Mouse (Mus musculus) MEL (cell line): Measurements from ENCODE around the gene Chd3.

Source experiments
- CTCF ChIP-seq, 3 experiments: IDR thresholded peaks in 2 of 3; conservative IDR thresholded peaks in 1 of 3; 2 replicates each; pipeline ENCODE4 v1.5.1; 2011 to 2012; ENCODE audit warnings: low read length in 3 of 3, low read depth in 2 of 3, mild to moderate bottlenecking in 2 of 3, improper control_type of control experiment in 1 of 3, inconsistent platforms in 1 of 3, mixed read lengths in 1 of 3, moderate library complexity in 1 of 3; ENCODE audit not compliant: control insufficient read depth in 1 of 3, insufficient read depth in 1 of 3, poor library complexity in 1 of 3, severe bottlenecking in 1 of 3
- EP300 ChIP-seq, 2 experiments: IDR thresholded peaks; 2 replicates each; pipeline ENCODE4 v1.6.1; 2011; ENCODE audit warnings: improper control_type of control experiment in 2 of 2, low read length in 2 of 2, low read depth in 1 of 2, mild to moderate bottlenecking in 1 of 2
- ETS1 ChIP-seq: IDR thresholded peaks from 2 replicates; pipeline ENCODE4 v1.6.1; 2012; ENCODE audit warnings: low read depth, mild to moderate bottlenecking, inconsistent platforms, low read length, improper control_type of control experiment, moderate library complexity
- MAX ChIP-seq: IDR thresholded peaks from 2 replicates; pipeline ENCODE4 v1.6.1; 2011; ENCODE audit warnings: low read length, improper control_type of control experiment
- MXI1 ChIP-seq: IDR thresholded peaks from 2 replicates; pipeline ENCODE4 v1.6.1; 2011; ENCODE audit warnings: mild to moderate bottlenecking, low read depth, low read length, improper control_type of control experiment
- NELFE ChIP-seq: IDR thresholded peaks from 2 replicates; pipeline ENCODE4 v1.6.1; 2011; ENCODE audit warnings: low read depth, low read length, improper control_type of control experiment
- POLR2A ChIP-seq, 2 experiments: IDR thresholded peaks; 2 replicates each; pipeline ENCODE4 v1.6.1; 2011 to 2012; ENCODE audit warnings: low read length in 2 of 2, mild to moderate bottlenecking in 2 of 2, control low read depth in 1 of 2, improper control_type of control experiment in 1 of 2, low read depth in 1 of 2, moderate library complexity in 1 of 2; ENCODE audit not compliant: control insufficient read depth in 1 of 2, insufficient read depth in 1 of 2, poor library complexity in 1 of 2
- RCOR1 ChIP-seq: IDR thresholded peaks from 2 replicates; pipeline ENCODE4 v1.6.1; 2012; ENCODE audit warnings: low read depth, mild to moderate bottlenecking, inconsistent platforms, low read length, improper control_type of control experiment
- SIN3A ChIP-seq: IDR thresholded peaks from 2 replicates; pipeline ENCODE4 v1.6.1; 2012; ENCODE audit warnings: low read length, improper control_type of control experiment, inconsistent platforms
- TBP ChIP-seq: IDR thresholded peaks from 2 replicates; pipeline ENCODE4 v1.8.0; 2011; ENCODE audit warnings: low read depth, low read length, improper control_type of control experiment
- TCF12 ChIP-seq: IDR thresholded peaks from 2 replicates; pipeline ENCODE4 v1.6.1; 2014; ENCODE audit warnings: low read depth, mild to moderate bottlenecking, inconsistent platforms, low read length, improper control_type of control experiment, moderate library complexity
- USF1 ChIP-seq: IDR thresholded peaks from 2 replicates; pipeline ENCODE4 v1.6.1; 2014; ENCODE audit warnings: low read depth, mild to moderate bottlenecking, inconsistent platforms, low read length, improper control_type of control experiment, moderate library complexity
- ZC3H11A ChIP-seq: IDR thresholded peaks from 2 replicates; pipeline ENCODE4 v1.6.1; 2012; ENCODE audit warnings: low read depth, mild to moderate bottlenecking, inconsistent platforms, low read length, improper control_type of control experiment

DNA sequence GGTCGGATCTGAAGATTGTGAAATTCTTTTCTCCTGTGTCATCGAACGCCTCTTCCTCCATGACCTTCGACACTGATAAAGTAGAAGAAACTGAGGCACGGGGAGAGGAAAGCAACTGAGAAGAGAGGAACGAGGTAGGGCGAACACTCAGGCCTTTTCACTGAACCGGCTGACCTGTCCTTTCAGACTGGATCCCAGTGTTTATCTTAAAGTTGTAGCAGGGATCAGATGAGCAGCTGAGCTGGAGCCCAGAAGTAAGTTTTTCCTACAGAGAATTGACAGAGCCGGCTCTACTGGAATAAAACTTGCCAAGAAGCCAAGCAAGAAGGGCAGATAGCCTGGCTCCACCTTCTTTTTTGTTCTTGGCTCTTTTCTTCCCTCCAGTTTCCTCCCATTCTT is 1.6 kb upstream of the Chd3 start:
- no peak for TF ChIP-seq ZC3H11A
- 0 out of 4 replicates have a peak, but pooled peaks of 1 of the 2 experiments have one; percentile 39 for TF ChIP-seq EP300 (IDR thresholded peaks at IDR 0.05; ENCODE audit: low read depth in 1 of 2, low read length in 2 of 2)
- TF ChIP-seq SIN3A, result no peak
- no peak for TF ChIP-seq CTCF (IDR thresholded peaks at IDR 0.05 in 2 of 3, conservative IDR thresholded peaks at IDR 0.05 in 1 of 3; ENCODE audit: control insufficient read depth in 1 of 3, insufficient read depth in 1 of 3, low read depth in 2 of 3, low read length in 3 of 3, poor library complexity in 1 of 3, severe bottlenecking in 1 of 3)
- no peak for TF ChIP-seq RCOR1
- no peak for TF ChIP-seq NELFE
- TF ChIP-seq POLR2A (IDR thresholded peaks at IDR 0.05; ENCODE audit: control insufficient read depth in 1 of 2, insufficient read depth in 1 of 2, low read depth in 1 of 2, low read length in 2 of 2, poor library complexity in 1 of 2), result no peak
- no peak for TF ChIP-seq TBP
- no peak for TF ChIP-seq USF1
- TF ChIP-seq MAX, result no peak
- no peak for TF ChIP-seq ETS1
- no peak for TF ChIP-seq MXI1
- TF ChIP-seq TCF12, result no peak
